Mouse (Mus musculus) testis, adult 2 months (tissue): ENCODE measurements around the gene Inmt. TPM values are rescaled to one million over a fixed set of nuclear protein-coding genes. Genes with fewer than 3 reads are reported as not detected.

ENCODE experiments used
- H3K27ac ChIP-seq: fragments of 200-500 bp; 2 replicates; pipeline ENCODE4 v1.5.1; 2012; ENCODE audit warnings: low read depth, low read length; ENCODE audit not compliant: control insufficient read depth, insufficient read depth
- H3K27me3 ChIP-seq: fragments of 200-500 bp; 2 replicates; pipeline ENCODE4 v1.6.1; 2012; ENCODE audit warnings: mild to moderate bottlenecking, low read length, moderate library complexity; ENCODE audit not compliant: control insufficient read depth, insufficient read depth
- H3K36me3 ChIP-seq: fragments of 200-500 bp; 2 replicates; pipeline ENCODE4 v1.6.1; 2012; ENCODE audit warnings: mild to moderate bottlenecking, low read length; ENCODE audit not compliant: control insufficient read depth, insufficient read depth
- H3K4me1 ChIP-seq: fragments of 200-500 bp; 2 replicates; pipeline ENCODE4 v1.6.1; 2012; ENCODE audit warnings: low read length; ENCODE audit not compliant: control insufficient read depth, insufficient read depth
- H3K4me3 ChIP-seq: fragments of 200-500 bp; 2 replicates; pipeline ENCODE4 v1.5.1; 2012; ENCODE audit warnings: low read depth, mild to moderate bottlenecking, low read length, moderate library complexity, mixed read lengths; ENCODE audit not compliant: control insufficient read depth
- CTCF ChIP-seq: fragments of 200-500 bp; IDR thresholded peaks from 2 replicates; pipeline ENCODE4 v1.5.1; 2012; ENCODE audit warnings: low read depth, mild to moderate bottlenecking, inconsistent platforms, low read length, moderate library complexity; ENCODE audit not compliant: control insufficient read depth, insufficient read depth, insufficient replicate concordance
- POLR2A ChIP-seq: fragments of 200-500 bp; IDR thresholded peaks from 2 replicates; pipeline ENCODE4 v1.6.1; 2012; ENCODE audit warnings: low read depth, mild to moderate bottlenecking, inconsistent platforms, low read length, moderate library complexity; ENCODE audit not compliant: control insufficient read depth
- polyA plus RNA-seq: library from polyadenylated mRNA; depleted of rRNA; stranded (reverse); fragments of >200 nt; gene quantifications from 2 replicates; pipeline ENCODE4 v1.2.3, GENCODE M21; 2012; rRNA removed

Gene Inmt
- polyA plus RNA-seq, result 0.32 and 4.6 TPM in 2 replicates

DNA sequence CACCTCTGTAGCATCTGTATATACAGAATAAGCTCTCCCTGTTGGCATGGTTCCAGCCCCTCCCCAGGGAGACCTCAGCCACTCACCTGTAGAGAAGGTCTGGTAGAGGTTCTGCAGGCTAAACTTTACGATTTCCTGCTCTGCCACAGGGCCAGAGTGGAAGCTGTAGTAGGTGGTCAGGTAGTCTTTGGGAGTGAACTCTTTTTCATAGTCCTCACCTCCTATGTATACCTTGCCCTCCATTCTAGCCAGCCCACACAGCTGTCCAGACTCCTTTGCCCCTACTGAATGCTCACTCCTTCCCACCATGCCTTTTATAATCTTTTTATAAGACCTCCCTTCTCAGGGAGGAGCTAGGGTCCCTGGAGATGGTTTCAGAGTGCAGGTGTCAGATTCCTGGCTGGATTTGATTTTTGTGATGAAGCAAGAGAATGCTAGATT, at the start of gene Inmt:
TSS of gene Inmt (minus strand) at position 303 of the 441 bp plus-strand sequence.
- Histone ChIP-seq H3K4me1 (no peaks in the 10 kb centered on the region), H3K27me3 (no peaks in the 10 kb centered on the region), H3K4me3 (no peak within 1 kb of the TSS), H3K36me3 (no peaks in the 10 kb centered on the region), H3K27ac (no peak within 1 kb of the TSS)
- TF ChIP-seq POLR2A (no peak), CTCF (no peak)

- H3K27ac ChIP-seq, result no peak overlapping the region
- no peaks in the 10 kb centered on the region for H3K27me3 ChIP-seq
- H3K4me3 ChIP-seq, result no peak overlapping the region
- TF ChIP-seq CTCF (no peak), POLR2A (no peak)
- peaks cover 3% of the 10 kb centered on the region for H3K36me3 ChIP-seq
- no peaks in the 10 kb centered on the region for H3K4me1 ChIP-seq
Observed at GRCm38 (mm10) chr6:55223986-55224385, 49.1 kb upstream of the Inmt start.

DNA sequence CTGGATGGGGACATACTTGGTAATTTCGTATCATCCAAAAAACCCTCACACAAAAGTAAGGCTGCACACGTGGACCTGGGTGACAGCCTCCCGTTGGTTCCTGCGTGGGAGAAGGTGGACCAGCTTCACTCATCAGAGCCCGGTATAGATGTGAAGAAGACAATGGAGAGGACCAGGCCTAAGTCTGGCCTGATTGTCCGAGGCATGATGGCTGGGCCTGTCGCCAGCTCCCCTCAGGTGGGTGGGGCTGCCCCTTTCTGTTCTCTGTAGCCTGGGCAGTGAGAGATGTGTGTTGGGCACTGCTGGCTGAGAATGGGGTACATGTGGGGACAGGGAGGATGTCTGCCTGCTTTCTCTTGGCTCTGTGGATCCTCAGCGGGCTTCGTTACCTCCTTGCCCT, 43.4 kb upstream of the Inmt start:
- Histone ChIP-seq H3K27ac (no peak overlapping the region), H3K4me1 (no peaks in the 10 kb centered on the region), H3K27me3 (no peaks in the 10 kb centered on the region), H3K36me3 (peaks cover 1% of the 10 kb centered on the region), H3K4me3 (no peak overlapping the region)
- TF ChIP-seq CTCF (no peak), POLR2A (no peak)

- Histone ChIP-seq H3K27ac (no peak overlapping the region), H3K27me3 (no peaks in the 10 kb centered on the region), H3K4me1 (no peaks in the 10 kb centered on the region), H3K4me3 (no peak overlapping the region), H3K36me3 (no peaks in the 10 kb centered on the region; the same call in 1 of the 2 replicates)
- TF ChIP-seq POLR2A (no peak), CTCF (no peak)
Observed at GRCm38 (mm10) chr6:55214541-55214940, 39.7 kb upstream of the Inmt start.

- H3K27ac ChIP-seq, result no peak overlapping the region; the same call in 1 of the 2 replicates
- no peak overlapping the region for H3K4me3 ChIP-seq
- no peaks in the 10 kb centered on the region for H3K27me3 ChIP-seq
- H3K4me1 ChIP-seq, result no peaks in the 10 kb centered on the region; the same call in 1 of the 2 replicates
- TF ChIP-seq CTCF (no peak), POLR2A (no peak)
- no peaks in the 10 kb centered on the region; the same call in 1 of the 2 replicates for H3K36me3 ChIP-seq
Observed at GRCm38 (mm10) chr6:55210423-55211365, 35.9 kb upstream of the Inmt start.

DNA sequence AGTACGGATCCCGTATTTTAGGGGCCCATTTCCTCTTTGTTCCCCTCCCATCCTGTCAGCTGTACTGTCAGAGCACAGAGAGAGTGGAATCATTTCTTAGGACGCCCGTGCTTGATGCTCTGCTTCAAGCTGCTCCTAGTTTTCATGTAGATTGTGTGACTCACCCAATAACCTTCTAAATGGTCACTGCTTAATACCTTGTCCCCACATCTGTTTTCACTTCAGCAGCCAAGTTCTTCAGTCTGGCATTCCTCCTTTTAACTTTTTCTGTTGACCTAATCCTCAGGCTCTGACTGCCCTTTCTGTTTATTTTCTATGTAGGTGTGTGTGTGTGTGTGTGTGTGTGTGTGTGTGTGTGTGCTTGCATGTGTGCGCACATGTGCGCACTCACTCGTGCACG, 32.9 kb upstream of the Inmt start:
- Histone ChIP-seq H3K4me1 (peaks cover 2% of the 10 kb centered on the region), H3K36me3 (no peaks in the 10 kb centered on the region; the same call in 1 of the 2 replicates), H3K27ac (no peak overlapping the region), H3K27me3 (no peaks in the 10 kb centered on the region), H3K4me3 (no peak overlapping the region)
- no peak for TF ChIP-seq CTCF
- no peak for TF ChIP-seq POLR2A

- Histone ChIP-seq H3K36me3 (no peaks in the 10 kb centered on the region), H3K27ac (peak overlapping the region; percentile 91), H3K27me3 (no peaks in the 10 kb centered on the region), H3K4me1 (peaks cover 4% of the 10 kb centered on the region), H3K4me3 (peak overlapping the region; percentile 89)
- TF ChIP-seq POLR2A (no peak), CTCF (no peak)
Observed at GRCm38 (mm10) chr6:55203931-55204330, 29.1 kb upstream of the Inmt start.
